21 mouse cellular contexts compared by ENCODE assay signal in the genomic region with DNA sequence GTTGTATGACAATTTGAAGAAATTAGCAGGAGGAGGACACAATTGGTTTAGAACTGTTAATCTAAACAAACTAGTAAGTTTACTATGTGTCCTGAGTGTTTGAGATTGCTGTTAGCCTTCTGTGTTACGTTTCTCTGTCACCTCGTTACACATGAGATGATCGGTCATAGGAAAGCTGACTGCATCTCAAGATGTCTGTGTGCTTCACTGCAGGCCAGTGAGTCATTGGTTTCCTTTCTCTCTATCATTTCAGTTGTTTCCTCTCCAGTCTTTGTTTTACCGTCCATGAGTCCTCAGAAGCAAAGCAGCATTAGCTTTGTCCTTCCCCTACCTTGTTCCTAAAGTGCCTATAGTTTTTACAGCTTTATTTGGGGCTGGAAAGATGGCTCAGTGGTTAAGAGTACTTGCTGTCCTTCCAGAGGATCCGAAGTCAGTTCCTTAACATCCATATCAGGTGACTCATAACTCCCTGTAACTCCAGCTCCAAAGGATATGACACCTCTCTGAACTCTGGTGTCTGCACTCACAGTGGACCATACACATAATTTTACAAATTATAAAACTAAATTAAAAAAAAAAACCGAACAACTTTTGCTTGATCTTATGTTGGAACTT. TPM values are rescaled to one million over a fixed set of nuclear protein-coding genes. Genes with fewer than 3 reads are reported as not detected.
A peak's percentile ranks its signal among the peaks of the same experiment; 100 is the strongest.
DNase-seq lines count a peak whose midpoint lies in the region; ATAC-seq and TF ChIP-seq lines count a peak whose summit lies in the region.
"Had no signal": no experiment of that assay in that cellular context is flagged by ENCODE, and none has a peak within 500 bp of the region (broad histone marks: within the 10 kb centered on the region; RNA-seq: fewer than 3 reads in every experiment).

No protein-coding gene starts in this region.

- TF ChIP-seq POLR2A in kidney, adult 2 months (IDR thresholded peaks at IDR 0.05; ENCODE audit: low read depth, low read length), result no peak
- no peak for TF ChIP-seq POLR2A in olfactory bulb, adult 2 months (IDR thresholded peaks at IDR 0.05; ENCODE audit: insufficient read depth, low read depth, low read length)

- TF ChIP-seq CTCF in kidney, adult 2 months (conservative IDR thresholded peaks at IDR 0.05; ENCODE audit: insufficient read depth, insufficient read length, low read depth, low read length), result no peak
- TF ChIP-seq CTCF in olfactory bulb, adult 2 months (IDR thresholded peaks at IDR 0.05; ENCODE audit: insufficient read depth, low read depth, low read length), result no peak

- no peak for DNase-seq in kidney, adult 2 months
- DNase-seq in 3134 (ENCODE audit: extremely low read depth, insufficient read length, low spot score) (peak; percentile 60), 416B (ENCODE audit: low read depth) (peak; percentile 60)
- DNase-seq in cerebellum, adult 9-11 months, result no peak
- DNase-seq: adrenal gland, adult 8-10 months; adrenal gland, postnatal 36 days; cerebellum, adult 11 months; cerebellum, adult 8-10 months; cerebellum, postnatal 25 days; gastrocnemius, postnatal 10 days; heart, adult 2 months; heart, postnatal 14 days had no signal

- WGBS in kidney, adult 2 months, result 77% methylated on average over 6 of the region's 6 CpGs
- whole genome bisulfite sequencing in kidney, embryonic 16.5 days, result 78% methylated on average over 6 of the region's 6 CpGs
- 56% methylated on average over 6 of the region's 6 CpGs for WGBS in olfactory bulb, adult 2 months

- 0 out of 2 replicates have a peak overlapping the region, but pooled peaks have one; percentile 5 for H3K27ac ChIP-seq in kidney, adult 2 months (ENCODE audit: insufficient read depth, low read depth, low read length)
- no peak overlapping the region for H3K27ac ChIP-seq in kidney, embryonic 16.5 days (ENCODE audit: low read length)
- H3K27ac ChIP-seq in olfactory bulb, adult 2 months (ENCODE audit: insufficient read depth, low read depth, low read length), result peak overlapping the region; percentile 36
- H3K27ac ChIP-seq: embryonic facial prominence, embryonic 12.5 days; forebrain, embryonic 12.5 days; heart, adult 2 months; heart, embryonic 15.5 days; hindbrain, embryonic 10.5 days; hindbrain, embryonic 14.5 days; intestine, embryonic 15.5 days had no signal

- no peaks in the 10 kb centered on the region for H3K27me3 ChIP-seq in kidney, adult 2 months (replicated peaks; ENCODE audit: control insufficient read depth, insufficient read depth, low read length)
- no peaks in the 10 kb centered on the region for H3K27me3 ChIP-seq in kidney, embryonic 16.5 days (ENCODE audit: insufficient read depth, low read length)
- H3K27me3 ChIP-seq: embryonic facial prominence, embryonic 12.5 days; forebrain, embryonic 12.5 days; heart, embryonic 15.5 days; intestine, embryonic 15.5 days had no signal

- no peak for ATAC-seq in kidney, embryonic 16.5 days (ENCODE audit: low FRiP score, low TSS enrichment)
- ATAC-seq: intestine, embryonic 15.5 days had no signal

- H3K4me2 ChIP-seq in kidney, embryonic 16.5 days (replicated peaks; ENCODE audit: low read depth, low read length), result no peak overlapping the region
- H3K4me2 ChIP-seq: embryonic facial prominence, embryonic 12.5 days; forebrain, embryonic 12.5 days; heart, embryonic 11.5 days; heart, embryonic 15.5 days; hindbrain, embryonic 14.5 days; intestine, embryonic 15.5 days had no signal

- H3K4me1 ChIP-seq in kidney, adult 2 months (ENCODE audit: control insufficient read depth, insufficient read depth, low read length), result no peaks in the 10 kb centered on the region
- no peaks in the 10 kb centered on the region for H3K4me1 ChIP-seq in kidney, embryonic 16.5 days (ENCODE audit: insufficient read depth, low read length)
- peaks cover 4% of the 10 kb centered on the region; the same call in 1 of the 2 replicates for H3K4me1 ChIP-seq in olfactory bulb, adult 2 months (ENCODE audit: control insufficient read depth, insufficient read depth, low read length)
- H3K4me1 ChIP-seq: embryonic facial prominence, embryonic 12.5 days; forebrain, embryonic 12.5 days; heart, embryonic 15.5 days; hindbrain, embryonic 10.5 days; intestine, embryonic 15.5 days had no signal

- no peak overlapping the region for H3K4me3 ChIP-seq in kidney, adult 2 months (ENCODE audit: insufficient read depth, low read depth, low read length)
- H3K4me3 ChIP-seq in kidney, embryonic 16.5 days (ENCODE audit: low read length), result no peak overlapping the region
- no peak overlapping the region for H3K4me3 ChIP-seq in olfactory bulb, adult 2 months (ENCODE audit: insufficient read depth, low read depth, low read length)
- H3K4me3 ChIP-seq: embryonic facial prominence, embryonic 12.5 days; forebrain, embryonic 12.5 days; heart, adult 2 months; heart, embryonic 15.5 days; hindbrain, embryonic 10.5 days; intestine, embryonic 15.5 days had no signal

- H3K9ac ChIP-seq in kidney, embryonic 16.5 days (replicated peaks; ENCODE audit: low read length), result no peak overlapping the region
- H3K9ac ChIP-seq: embryonic facial prominence, embryonic 12.5 days; forebrain, embryonic 12.5 days; heart, embryonic 15.5 days; hindbrain, embryonic 14.5 days; intestine, embryonic 15.5 days had no signal

- peaks cover 2% of the 10 kb centered on the region for H3K36me3 ChIP-seq in kidney, adult 2 months (ENCODE audit: control insufficient read depth, insufficient read depth, low read length)
- H3K36me3 ChIP-seq in kidney, embryonic 16.5 days (ENCODE audit: insufficient read depth, low read length), result peaks cover 29% of the 10 kb centered on the region
- H3K36me3 ChIP-seq: intestine, embryonic 15.5 days had no signal

- H3K9me3 ChIP-seq in kidney, embryonic 16.5 days (ENCODE audit: low read length), result no peaks in the 10 kb centered on the region
- H3K9me3 ChIP-seq: embryonic facial prominence, embryonic 12.5 days; forebrain, embryonic 12.5 days; heart, embryonic 15.5 days; hindbrain, embryonic 10.5 days; intestine, embryonic 15.5 days had no signal

RNA-seq across cellular contexts. Expression of gene Fam117b, which starts 53.5 kb away (rescaled TPM):
- polyA plus RNA-seq in kidney, adult 2 months (2012; rRNA removed), result 11.5 and 11.9 TPM in 2 replicates
- 8.0 and 8.3 TPM in 2 replicates for polyA plus RNA-seq in kidney, embryonic 16.5 days (2015; fragmentation: Nextera tagmentation; extraction: Ambion mirVana)
- polyA plus RNA-seq in olfactory bulb, adult 2 months (2012; ENCODE audit: insufficient read depth, insufficient read length, low replicate concordance, missing spikeins), result not detected in 2 replicates

Comparison
In these comparisons a context has a peak if more than half of its experiments do, and no peak if none do; other contexts are left out.
1. DNase-seq: peak in 3134 (single experiment) and 416B (single experiment); none in kidney, adult 2 months (single experiment) and cerebellum, adult 9-11 months (single experiment).